Mouse (Mus musculus) cerebral cortex, adult 2 months (tissue): ENCODE measurements around the gene Rab10.

Experiments
- WGBS: fragments of 180-500 bp; shearing (Covaris S2); methylation state at CpG from one replicate; pipeline ENCODE4 v1.1.7; 2018; 5-methylcytosine and 5-hydroxymethylcytosine counted together

Rab10 gene

DNA sequence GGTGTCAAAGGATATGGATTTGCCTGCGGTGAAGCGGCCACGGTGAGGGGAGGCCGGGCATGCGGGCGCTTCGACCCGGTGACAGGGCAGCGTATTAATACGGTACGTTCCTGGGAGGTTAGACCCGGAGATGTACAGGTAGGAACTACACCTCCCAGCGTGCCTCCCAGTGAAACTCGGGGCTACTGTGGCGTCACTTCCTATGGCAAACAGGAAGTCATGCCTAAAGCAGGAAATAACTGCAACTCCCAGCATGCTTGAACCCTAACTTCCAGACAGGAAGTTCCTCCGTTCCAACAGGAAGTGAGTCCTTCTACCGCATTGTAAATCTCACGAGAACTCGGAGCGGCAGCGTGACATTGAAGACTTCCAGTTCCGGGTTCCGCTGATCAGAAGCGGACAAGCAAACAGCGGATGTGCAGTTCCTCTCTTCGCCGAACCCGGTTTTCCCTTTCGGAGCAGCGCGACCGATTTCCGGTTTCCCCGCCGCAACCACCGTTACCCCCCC lies 74.6 kb downstream of the Rab10 start:
- WGBS = 22% methylated on average over 36 of the region's 36 CpGs

DNA sequence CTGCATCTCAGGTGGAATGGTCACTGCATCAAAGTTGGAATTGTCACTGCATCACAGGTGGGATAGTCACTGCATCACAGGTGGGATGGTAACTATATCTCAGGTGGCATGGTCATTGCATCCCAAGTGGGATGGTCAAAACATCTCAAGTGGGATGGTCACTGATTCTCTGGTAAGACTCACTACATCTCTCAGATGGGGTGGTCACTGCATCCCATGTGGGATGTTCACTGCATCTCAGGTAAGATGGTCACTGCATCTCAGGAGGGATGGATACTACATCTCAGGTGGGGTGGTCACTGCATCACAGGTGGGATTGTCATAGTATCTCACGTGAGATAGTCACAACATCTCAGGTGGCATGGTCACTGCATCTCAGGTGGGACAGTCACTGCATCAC lies 75.7 kb downstream of the Rab10 start:
- 88% methylated on average over 1 of the region's 1 CpGs for WGBS

DNA sequence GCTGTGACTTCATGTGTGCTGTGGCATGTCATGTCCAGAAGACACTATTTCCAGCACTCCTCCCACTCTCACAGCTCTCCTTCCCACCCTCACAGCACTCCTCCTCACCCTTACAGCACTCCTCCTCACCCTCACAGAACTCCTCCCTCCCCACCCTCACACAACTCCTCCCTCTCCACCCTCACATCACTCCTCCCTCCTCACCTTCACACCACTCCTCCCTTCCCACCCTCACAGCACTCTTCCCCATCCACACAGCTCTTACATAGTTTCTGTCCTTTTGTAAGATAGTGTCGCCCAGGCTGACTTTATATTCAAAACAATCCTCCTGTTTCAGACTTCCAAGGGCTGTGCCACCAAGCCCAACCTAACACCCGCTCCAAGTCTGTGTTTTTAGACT lies 86.4 kb downstream of the Rab10 start:
- 74% methylated on average over 2 of the region's 2 CpGs for WGBS

DNA sequence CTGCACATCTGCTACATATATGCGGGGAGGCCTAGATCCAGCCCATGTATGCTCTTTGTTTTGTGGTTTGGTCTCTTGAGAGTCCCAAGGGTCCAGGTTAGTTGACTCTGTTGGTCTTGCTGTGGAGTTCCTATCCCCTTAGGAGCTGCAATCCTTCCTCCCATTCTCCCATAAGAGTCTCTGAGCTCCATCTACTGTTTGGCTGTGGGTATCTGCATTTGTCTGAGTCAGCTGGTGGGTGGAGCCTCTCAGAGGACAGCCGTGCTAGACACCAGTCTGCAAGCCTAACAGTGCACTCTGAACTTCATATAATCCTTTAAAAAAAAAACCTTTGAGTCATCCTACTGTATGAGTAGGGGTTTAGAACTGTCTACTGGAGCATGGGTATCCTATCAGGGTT lies 99.6 kb downstream of the Rab10 start:
- 46% methylated on average over 2 of the region's 2 CpGs for WGBS

DNA sequence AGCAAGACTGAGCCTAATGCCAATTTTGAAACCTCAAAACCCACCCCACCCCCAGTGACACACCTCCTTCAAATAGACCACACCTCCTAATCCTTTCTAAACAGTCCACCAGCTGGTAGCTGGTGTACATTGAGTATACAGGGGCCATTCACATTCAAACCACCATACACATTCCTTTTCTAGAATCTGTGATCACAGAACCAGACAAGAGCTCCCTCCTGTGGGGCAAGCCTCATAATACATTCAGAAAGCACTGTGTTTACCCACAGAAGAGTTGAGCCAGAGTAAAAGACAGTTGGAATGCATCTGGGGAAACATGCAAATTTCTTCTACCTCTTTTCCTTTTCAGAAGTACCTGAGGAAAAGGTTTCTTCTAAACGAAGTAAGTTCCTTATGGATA lies 100.6 kb downstream of the Rab10 start:
- WGBS = 56% methylated on average over 1 of the region's 1 CpGs
